Mouse (Mus musculus) testis, adult 2 months (tissue): ENCODE measurements at regions not wholly inside any gene's neighbourhood (a gene's known extent, or its start where the extent isn't known, plus 50 kb on each side); places are given as distances from the start of the nearest gene placed in this dataset.

ENCODE experiments used
- H3K27ac ChIP-seq: fragments of 200-500 bp; 2 replicates; pipeline ENCODE4 v1.5.1; 2012; ENCODE audit warnings: low read depth, low read length; ENCODE audit not compliant: control insufficient read depth, insufficient read depth
- H3K27me3 ChIP-seq: fragments of 200-500 bp; 2 replicates; pipeline ENCODE4 v1.6.1; 2012; ENCODE audit warnings: mild to moderate bottlenecking, low read length, moderate library complexity; ENCODE audit not compliant: control insufficient read depth, insufficient read depth
- H3K36me3 ChIP-seq: fragments of 200-500 bp; 2 replicates; pipeline ENCODE4 v1.6.1; 2012; ENCODE audit warnings: mild to moderate bottlenecking, low read length; ENCODE audit not compliant: control insufficient read depth, insufficient read depth
- H3K4me1 ChIP-seq: fragments of 200-500 bp; 2 replicates; pipeline ENCODE4 v1.6.1; 2012; ENCODE audit warnings: low read length; ENCODE audit not compliant: control insufficient read depth, insufficient read depth
- H3K4me3 ChIP-seq: fragments of 200-500 bp; 2 replicates; pipeline ENCODE4 v1.5.1; 2012; ENCODE audit warnings: low read depth, mild to moderate bottlenecking, low read length, moderate library complexity, mixed read lengths; ENCODE audit not compliant: control insufficient read depth
- CTCF ChIP-seq: fragments of 200-500 bp; IDR thresholded peaks from 2 replicates; pipeline ENCODE4 v1.5.1; 2012; ENCODE audit warnings: low read depth, mild to moderate bottlenecking, inconsistent platforms, low read length, moderate library complexity; ENCODE audit not compliant: control insufficient read depth, insufficient read depth, insufficient replicate concordance
- POLR2A ChIP-seq: fragments of 200-500 bp; IDR thresholded peaks from 2 replicates; pipeline ENCODE4 v1.6.1; 2012; ENCODE audit warnings: low read depth, mild to moderate bottlenecking, inconsistent platforms, low read length, moderate library complexity; ENCODE audit not compliant: control insufficient read depth

DNA sequence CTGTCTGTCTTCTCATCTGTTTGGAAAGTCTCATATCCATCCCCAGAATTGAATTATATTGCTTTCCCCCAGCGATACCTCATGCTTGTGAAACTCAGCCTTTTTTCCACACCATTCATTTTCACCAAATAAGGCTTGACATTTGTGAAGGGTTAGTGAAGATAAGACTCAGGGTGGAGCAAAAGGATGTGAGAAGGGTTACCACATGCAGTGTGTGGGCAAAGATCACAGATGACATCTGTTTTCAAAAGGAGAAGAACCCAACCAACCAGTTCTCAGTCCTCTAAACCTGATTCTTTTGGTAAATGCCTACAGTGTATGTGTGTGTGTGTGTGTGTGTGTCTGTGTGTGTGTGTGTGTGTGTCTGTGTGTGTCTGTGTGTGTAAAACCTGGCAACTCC lies 909.3 kb upstream of the Lrrc6 start:
- Histone ChIP-seq H3K4me3 (no peak overlapping the region), H3K27ac (no peak overlapping the region), H3K27me3 (no peaks in the 10 kb centered on the region), H3K36me3 (no peaks in the 10 kb centered on the region), H3K4me1 (no peaks in the 10 kb centered on the region)
- TF ChIP-seq POLR2A (no peak), CTCF (no peak)

DNA sequence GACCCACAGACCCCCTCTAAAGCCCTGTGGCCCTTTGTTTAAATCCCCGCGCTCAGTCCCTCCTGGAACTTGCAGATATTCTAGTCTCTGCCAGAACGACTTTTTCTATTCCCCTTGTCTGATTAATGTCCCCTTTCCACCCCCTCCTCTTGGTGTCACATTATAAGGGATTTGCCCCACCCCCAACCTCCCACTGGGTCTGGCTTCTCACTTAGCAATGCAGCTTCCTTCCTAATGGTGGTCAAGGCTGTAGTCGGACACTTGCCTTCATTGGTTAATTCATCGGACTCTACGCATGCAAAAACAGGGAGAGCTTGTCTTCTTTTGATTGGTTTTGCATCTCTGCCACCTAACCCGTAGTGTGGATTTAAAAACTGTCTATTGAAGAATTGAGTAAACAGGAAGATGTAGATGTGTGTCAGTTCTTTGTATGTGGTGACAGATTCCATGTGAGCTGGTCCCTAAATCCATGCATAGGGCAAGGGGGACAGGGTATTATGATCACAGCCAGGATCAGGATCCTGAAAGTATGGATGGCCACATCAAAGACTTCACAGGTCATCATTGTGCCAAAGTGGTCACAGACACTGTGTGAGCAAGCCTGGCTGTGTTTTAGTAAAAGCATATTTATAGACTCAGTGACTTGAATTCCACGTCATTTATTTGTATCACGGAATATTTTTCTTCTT lies 908.3 kb upstream of the Lrrc6 start:
- H3K4me3 ChIP-seq = no peak overlapping the region
- no peaks in the 10 kb centered on the region for H3K27me3 ChIP-seq
- H3K27ac ChIP-seq = no peak overlapping the region
- TF ChIP-seq POLR2A = no peak
- no peak for TF ChIP-seq CTCF
- H3K4me1 ChIP-seq = no peaks in the 10 kb centered on the region
- H3K36me3 ChIP-seq = no peaks in the 10 kb centered on the region

DNA sequence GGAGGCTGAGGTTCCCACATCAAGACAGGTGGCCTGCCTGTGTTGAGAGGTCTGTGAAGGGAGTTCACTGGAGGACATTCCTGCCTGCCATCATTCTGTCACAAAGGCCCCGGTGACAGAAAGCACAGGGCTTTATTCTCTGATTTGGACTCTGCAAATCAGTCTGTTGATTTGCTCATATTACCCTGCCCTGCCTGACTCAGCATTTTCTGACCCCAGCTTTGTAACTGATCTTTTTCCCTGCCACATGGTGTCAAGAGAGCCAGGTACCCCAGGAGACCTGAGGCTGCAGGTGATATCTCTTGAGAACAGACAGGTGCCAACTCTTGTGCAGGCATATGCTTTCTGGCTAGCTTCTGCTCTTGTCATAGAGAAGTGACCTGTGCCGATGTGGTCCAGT lies 906.5 kb upstream of the Lrrc6 start:
- H3K27me3 ChIP-seq = no peaks in the 10 kb centered on the region
- no peak overlapping the region for H3K4me3 ChIP-seq
- TF ChIP-seq POLR2A = no peak
- H3K36me3 ChIP-seq = no peaks in the 10 kb centered on the region
- no peaks in the 10 kb centered on the region for H3K4me1 ChIP-seq
- H3K27ac ChIP-seq = no peak overlapping the region

DNA sequence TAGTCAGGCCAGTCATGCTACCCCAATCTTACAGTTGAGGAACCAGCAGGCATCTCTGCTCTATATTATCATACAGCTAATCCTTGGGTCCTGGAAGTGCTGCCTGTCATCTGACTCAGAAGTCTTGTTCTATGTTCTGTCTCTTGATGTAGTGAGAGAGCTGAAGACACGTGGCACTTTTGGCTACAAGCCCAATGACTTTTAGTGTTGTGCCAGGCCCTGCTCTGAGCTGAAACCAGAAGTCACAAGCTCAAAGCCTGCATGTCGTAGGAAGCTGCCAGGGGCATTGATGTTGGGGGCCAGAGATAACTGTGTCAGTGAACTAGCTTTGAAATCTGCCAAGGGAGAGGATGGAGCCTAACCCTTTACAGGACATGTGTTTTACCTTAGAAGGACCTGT lies 904.8 kb upstream of the Lrrc6 start:
- H3K36me3 ChIP-seq = no peaks in the 10 kb centered on the region
- no peak overlapping the region for H3K4me3 ChIP-seq
- H3K27me3 ChIP-seq = no peaks in the 10 kb centered on the region
- H3K27ac ChIP-seq = no peak overlapping the region
- TF ChIP-seq POLR2A (no peak), CTCF (no peak)
- no peaks in the 10 kb centered on the region for H3K4me1 ChIP-seq

DNA sequence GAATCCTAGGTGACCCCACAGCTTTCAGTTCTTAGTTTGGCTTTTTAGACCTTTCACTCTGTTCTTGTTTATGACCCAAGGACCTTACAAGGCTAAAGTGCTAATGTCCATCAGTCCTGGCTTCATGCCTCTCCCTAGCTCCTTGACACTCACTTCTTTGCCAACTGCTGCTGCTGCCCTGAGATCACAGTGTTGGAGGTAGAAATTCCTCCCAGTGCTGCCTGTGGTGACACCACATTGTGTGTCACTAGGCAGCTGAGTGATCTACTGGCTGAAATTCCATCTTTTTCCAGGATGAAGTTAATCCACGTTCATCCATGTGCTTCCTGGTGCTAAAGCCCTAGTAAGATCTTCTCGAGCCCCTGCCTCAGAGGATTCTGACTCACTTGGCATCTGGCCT lies 904.3 kb upstream of the Lrrc6 start:
- no peaks in the 10 kb centered on the region for H3K27me3 ChIP-seq
- TF ChIP-seq POLR2A = no peak
- TF ChIP-seq CTCF = no peak
- H3K4me1 ChIP-seq = no peaks in the 10 kb centered on the region
- H3K4me3 ChIP-seq = no peak overlapping the region
- no peaks in the 10 kb centered on the region for H3K36me3 ChIP-seq
- no peak overlapping the region for H3K27ac ChIP-seq

DNA sequence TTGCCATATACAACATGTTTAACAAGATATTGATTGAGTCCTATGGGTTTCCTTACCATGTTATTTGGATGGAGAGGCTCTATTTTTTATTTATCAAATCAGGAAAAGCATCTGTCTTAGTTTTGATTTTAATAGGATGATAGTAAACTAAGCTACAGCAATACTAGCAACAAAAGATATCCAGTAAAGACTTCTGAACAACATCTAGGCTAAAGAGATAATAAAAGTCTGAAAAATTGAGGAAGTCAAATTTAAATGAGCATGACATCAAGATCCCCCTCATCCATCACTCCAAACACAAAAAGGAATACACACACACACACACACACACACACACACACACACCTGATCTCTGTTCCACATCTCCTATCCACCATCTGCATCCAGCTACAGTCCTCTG lies 901.6 kb upstream of the Lrrc6 start:
- Histone ChIP-seq H3K27me3 (no peaks in the 10 kb centered on the region), H3K36me3 (no peaks in the 10 kb centered on the region), H3K4me3 (no peak overlapping the region), H3K27ac (no peak overlapping the region), H3K4me1 (no peaks in the 10 kb centered on the region)
- TF ChIP-seq POLR2A = no peak
- no peak for TF ChIP-seq CTCF

DNA sequence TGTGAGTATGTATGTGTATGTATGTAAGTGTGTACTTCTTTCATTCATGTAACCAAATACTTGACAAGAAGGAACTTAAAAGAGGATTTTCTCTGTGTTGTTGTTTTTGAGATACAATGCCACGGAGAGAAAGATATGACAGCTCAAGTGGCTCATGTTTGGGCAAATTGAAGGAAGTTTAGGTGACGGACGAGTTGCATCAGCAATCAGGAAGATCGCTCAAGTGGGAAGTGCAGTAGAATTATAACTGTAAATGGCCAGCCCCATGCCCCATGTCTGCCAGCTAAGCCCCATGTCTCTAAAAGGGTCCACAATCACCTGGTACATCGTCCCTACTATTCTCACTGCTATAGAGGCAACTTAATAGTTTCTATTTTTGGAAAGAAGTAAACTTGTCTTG lies 896.6 kb upstream of the Lrrc6 start:
- H3K4me1 ChIP-seq = no peaks in the 10 kb centered on the region
- H3K36me3 ChIP-seq = no peaks in the 10 kb centered on the region
- H3K27me3 ChIP-seq = no peaks in the 10 kb centered on the region
- no peak for TF ChIP-seq POLR2A
- TF ChIP-seq CTCF = no peak
- no peak overlapping the region for H3K27ac ChIP-seq
- no peak overlapping the region for H3K4me3 ChIP-seq

DNA sequence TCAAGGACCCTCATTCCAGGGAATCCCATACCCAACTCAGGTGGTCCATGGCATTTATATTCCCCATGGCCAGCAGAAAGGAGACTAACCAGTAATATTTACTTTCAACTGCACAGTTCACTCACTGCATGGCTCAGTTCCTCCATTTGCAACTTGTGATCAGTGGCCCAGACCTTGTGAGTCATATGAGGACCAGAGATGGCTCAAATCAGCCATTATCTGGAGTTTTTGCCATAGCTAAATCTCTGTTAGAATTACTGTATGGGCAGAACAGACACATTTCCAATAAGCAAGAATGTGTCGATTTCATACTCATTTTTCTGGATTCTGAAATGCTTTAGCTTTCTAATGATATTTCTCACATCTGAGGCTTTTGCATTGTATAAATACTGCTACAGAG lies 894.4 kb upstream of the Lrrc6 start:
- no peak overlapping the region for H3K27ac ChIP-seq
- H3K4me3 ChIP-seq = no peak overlapping the region
- no peak for TF ChIP-seq POLR2A
- no peak for TF ChIP-seq CTCF
- H3K27me3 ChIP-seq = no peaks in the 10 kb centered on the region
- H3K4me1 ChIP-seq = no peaks in the 10 kb centered on the region
- H3K36me3 ChIP-seq = no peaks in the 10 kb centered on the region
